Mouse (Mus musculus) kidney, adult 11 months (tissue): ENCODE results near the gene Fzd4.
A peak's percentile ranks its signal among the peaks of the same experiment; 100 is the strongest.

ENCODE experiments used
- DNase-seq: peaks from one replicate; pipeline ENCODE4 v3.0.0; 2022

Fzd4 gene

DNA sequence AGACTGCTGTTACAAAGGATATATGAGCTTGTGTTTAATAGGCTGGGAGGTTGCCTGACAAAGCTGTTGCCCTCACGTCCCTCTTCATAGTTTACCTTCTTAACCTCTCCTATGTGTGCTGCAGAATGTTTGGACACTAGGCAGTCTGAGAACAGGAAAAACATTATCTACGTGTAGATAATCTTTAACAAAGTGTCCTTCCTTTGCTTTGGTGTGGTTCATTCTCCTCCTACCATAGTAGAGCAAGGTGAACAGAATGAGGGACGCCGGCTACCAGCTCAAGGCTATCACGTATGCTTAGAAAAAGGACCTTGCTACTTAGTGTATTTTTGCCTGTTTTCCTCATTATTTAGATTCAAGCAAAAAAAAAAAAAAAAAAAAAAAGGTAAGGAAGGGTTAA is 24.6 kb downstream of the Fzd4 start:
- no peak for DNase-seq

- peak; percentile 78 for DNase-seq
Observed at GRCm38 (mm10) chr7:89429326-89429725, 25.2 kb downstream of the Fzd4 start.

- no peak for DNase-seq
Observed at GRCm38 (mm10) chr7:89431185-89431584, 27.0 kb downstream of the Fzd4 start.

DNA sequence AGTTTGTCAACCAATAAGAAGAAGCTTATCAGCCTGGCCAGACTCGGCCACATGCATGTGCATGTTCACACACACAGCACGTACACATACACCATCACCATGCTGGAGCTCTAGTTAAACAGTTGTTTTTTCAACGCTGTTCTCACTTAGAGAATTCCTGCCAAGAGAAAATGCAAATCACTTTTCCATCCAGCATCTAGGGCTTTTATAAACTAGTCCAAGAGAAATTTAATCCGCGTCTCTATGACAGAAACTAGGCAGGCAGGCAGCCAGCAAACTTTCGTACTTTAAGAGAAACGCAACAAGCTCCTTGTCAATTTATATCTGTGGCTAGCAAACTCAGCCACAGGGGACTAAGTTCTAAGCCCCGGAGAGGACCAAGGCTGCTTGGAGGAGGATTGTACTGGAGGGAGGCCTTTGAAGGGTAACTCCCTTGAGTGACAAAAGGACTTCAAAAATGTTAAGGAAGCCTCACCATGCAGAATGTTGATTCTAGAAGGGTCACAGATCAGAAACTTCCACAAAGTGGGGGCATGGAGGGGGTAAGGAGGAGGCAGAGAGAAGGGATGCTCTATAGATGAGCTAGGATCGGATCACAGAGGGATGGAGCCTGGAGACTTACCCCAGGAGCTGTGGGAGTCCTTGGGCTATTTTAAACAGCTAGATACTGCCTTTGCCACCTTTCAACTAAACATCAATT is 29.2 kb downstream of the Fzd4 start:
- peak; percentile 66 for DNase-seq

DNA sequence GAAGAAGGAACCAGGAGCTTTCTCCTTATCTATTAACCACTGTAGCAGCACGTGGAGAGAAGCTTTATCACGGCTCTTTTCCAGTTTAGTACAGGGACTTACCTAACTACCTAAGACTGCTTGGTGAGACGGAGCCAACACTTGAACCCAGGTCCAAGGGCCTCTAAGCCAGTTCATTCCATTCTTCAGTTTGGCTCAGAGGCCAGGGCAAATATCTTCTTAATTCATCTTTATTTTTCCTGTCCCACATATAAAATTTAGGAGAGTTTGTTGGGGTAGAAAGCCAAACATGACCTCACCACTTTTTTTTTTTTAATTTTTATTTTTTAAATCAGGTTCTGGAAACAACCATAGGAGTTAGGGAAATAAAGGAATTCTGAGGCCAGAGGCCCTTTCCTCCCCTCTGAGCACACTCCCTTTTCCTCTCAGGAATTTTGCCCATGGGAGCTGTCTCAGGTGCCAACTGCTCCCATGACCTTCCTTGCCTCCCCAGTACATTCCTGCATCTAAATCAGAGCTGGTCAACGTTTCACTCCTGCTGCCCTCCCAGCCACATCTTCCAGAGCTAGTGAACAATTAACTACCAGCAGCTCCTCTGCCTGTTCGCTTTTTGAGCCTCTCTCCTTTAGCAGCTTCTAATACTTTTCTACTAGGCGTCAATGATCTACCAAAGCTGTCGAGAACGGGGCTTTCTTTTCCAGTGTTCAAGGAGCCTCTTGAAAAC is 29.9 kb downstream of the Fzd4 start:
- DNase-seq, result peak; percentile 96

DNA sequence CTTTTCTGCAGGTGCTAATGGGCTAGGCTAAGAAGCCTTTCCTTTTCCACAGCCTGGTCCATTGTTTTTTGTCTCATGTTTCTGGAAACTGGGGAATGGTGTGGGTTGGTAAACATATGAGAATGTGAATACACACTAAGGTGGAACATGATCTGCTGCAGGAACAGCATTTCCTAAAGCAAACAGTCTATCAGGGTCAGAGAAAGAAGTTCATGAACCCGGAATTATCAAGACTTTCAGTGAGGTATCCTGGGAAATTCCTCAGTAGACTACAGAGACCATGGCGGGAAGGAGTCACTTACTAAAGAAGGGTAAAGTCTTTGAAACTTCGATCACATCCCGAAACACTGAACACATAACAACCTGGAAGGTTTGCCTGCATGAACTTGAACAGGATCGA is 32.2 kb downstream of the Fzd4 start:
- no peak for DNase-seq

DNA sequence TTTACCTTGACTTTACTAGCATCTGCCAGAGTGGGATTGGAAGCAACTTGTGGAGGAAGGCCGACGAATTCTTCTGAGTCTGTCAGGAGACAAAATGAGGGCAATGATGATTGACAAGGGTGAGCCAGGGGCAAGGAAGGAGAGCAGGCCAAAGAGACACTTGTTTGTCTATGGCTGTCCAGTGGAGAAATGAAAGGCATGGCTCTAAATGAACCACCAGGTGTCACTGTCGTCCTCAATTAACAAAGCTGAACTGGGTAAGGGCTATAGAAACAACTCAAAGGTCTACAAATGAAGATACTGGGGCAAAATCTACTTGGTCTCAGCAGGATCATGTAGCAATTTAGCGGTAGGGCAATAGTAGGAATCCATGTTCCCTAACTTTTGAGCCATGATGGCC is 33.4 kb downstream of the Fzd4 start:
- DNase-seq, result peak; percentile 73

- DNase-seq, result no peak
Observed at GRCm38 (mm10) chr7:89441291-89441690, 37.1 kb downstream of the Fzd4 start.

- no peak for DNase-seq
Observed at GRCm38 (mm10) chr7:89442242-89442641, 38.1 kb downstream of the Fzd4 start.

- DNase-seq, result no peak
Observed at GRCm38 (mm10) chr7:89445137-89445536, 41.0 kb downstream of the Fzd4 start.

- DNase-seq, result no peak
Observed at GRCm38 (mm10) chr7:89450312-89450711, 46.2 kb downstream of the Fzd4 start.

- no peak for DNase-seq
Observed at GRCm38 (mm10) chr7:89456380-89457076, 52.4 kb downstream of the Fzd4 start.

GRCm38 (mm10) chr7:89459691-89460090 is 55.5 kb downstream of the Fzd4 start:
- DNase-seq, result no peak

- no peak for DNase-seq
Observed at GRCm38 (mm10) chr7:89460911-89461310, 56.8 kb downstream of the Fzd4 start.

DNA sequence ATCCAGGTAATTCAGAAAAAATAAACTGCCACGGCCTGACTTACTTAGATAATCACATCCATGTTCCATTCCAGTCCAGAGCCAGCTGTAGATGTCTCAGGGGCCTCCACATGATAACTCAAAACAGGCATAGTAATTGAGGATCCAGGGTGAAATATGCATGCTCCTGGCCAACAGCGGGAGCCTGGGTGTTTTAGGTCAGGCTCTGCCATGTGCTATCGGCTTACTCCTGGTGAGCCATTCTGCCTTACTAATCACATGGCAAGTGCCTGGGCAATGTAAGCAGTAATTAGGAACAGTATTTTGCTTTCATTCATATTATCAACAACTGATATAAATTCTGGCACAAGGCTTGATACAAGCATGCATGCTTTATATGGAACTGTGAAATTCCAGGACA is 57.2 kb downstream of the Fzd4 start:
- DNase-seq, result no peak
